ENCODE assay signal across 8 mouse cellular contexts in the genomic region with DNA sequence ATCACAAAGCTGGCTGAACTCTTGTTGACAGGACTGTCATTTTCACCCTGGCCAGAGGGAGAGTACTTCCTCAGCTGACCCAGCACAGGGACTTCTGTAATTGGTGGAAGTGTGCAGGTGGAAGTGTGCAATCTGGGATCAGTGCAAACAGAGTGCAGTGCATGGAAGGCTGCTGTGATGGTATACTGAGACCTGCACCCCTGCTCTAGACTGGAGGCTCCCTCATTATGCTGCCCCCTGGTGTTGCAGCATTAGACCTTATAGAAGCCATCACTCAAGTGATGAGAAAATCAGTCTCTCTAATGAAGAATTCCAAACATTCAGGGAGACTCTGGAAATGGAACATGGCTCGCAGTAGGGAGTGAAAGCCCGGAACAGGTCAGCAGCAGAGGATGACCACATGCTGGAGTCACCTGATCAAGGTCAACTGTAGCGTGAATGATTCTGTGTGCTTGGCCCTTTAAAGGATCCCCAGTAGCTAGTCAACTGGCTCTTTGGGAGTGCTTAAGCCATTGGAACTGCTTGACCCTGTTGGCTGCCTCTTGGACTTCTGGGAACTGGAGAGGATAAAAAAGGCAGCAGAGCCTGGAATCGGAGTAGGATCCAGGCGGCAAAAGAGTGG. TPM values are rescaled to one million over a fixed set of nuclear protein-coding genes. Genes with fewer than 3 reads are reported as not detected.
DNase-seq lines count a peak whose midpoint lies in the region.
"Had no signal": no experiment of that assay in that cellular context is flagged by ENCODE, and none has a peak within 500 bp of the region (broad histone marks: within the 10 kb centered on the region; RNA-seq: fewer than 3 reads in every experiment).

No protein-coding gene starts in this region.

- DNase-seq in thymus, postnatal 25 days = peak; percentile 17
- DNase-seq in thymus, postnatal 0 days (ENCODE audit: low spot score) = no peak
- DNase-seq in embryo, embryonic 11 days = peak; percentile 45
- DNase-seq in kidney, postnatal 14 days = peak; percentile 12
- DNase-seq in frontal cortex, postnatal 14 days (ENCODE audit: low spot score in 2 of 2) = no peak
- DNase-seq in left cerebral cortex, adult 11 months (ENCODE audit: low spot score) = no peak
- DNase-seq in gastrocnemius, postnatal 25 days = no peak

RNA-seq across cellular contexts. Expression of gene Inf2, which starts 28.3 kb away (rescaled TPM):
- 2.2 and 3.1 TPM in 2 replicates for polyA plus RNA-seq in thymus, postnatal 0 days (2015; fragmentation: Nextera tagmentation; extraction: Ambion mirVana)
- 10 to 100 TPM; 10.3 to 10.9 TPM for total RNA-seq in gastrocnemius, postnatal 25 days (2021)

RNA-seq across cellular contexts. Expression of gene Tmem179, which starts 43.7 kb away (rescaled TPM):
- polyA plus RNA-seq in thymus, postnatal 0 days (2015; fragmentation: Nextera tagmentation; extraction: Ambion mirVana) = 0.08 and 0.18 TPM in 2 replicates
- under 1 TPM in 1 of 2 experiments, not detected in 1; 0.18 TPM for total RNA-seq in gastrocnemius, postnatal 25 days (2021)
- polyA plus RNA-seq: erythroblast, embryonic 14.5 days had no signal

RNA-seq across cellular contexts. Expression of gene Adssl1, which starts 59.6 kb away (rescaled TPM):
- 10.1 and 10.6 TPM in 2 replicates for polyA plus RNA-seq in thymus, postnatal 0 days (2015; fragmentation: Nextera tagmentation; extraction: Ambion mirVana)
- 100 to 1,000 TPM; 887 to 928 TPM for total RNA-seq in gastrocnemius, postnatal 25 days (2021)

Comparison
In these comparisons a context has a peak if more than half of its experiments do, and no peak if none do; other contexts are left out.
1. DNase-seq: peak in thymus, postnatal 25 days (single experiment), embryo, embryonic 11 days (single experiment) and kidney, postnatal 14 days (single experiment); none in thymus, postnatal 0 days (single experiment), frontal cortex, postnatal 14 days (0 of 2), left cerebral cortex, adult 11 months (single experiment) and gastrocnemius, postnatal 25 days (single experiment).